Mouse (Mus musculus): ENCODE data around the gene Nek2. TPM values are rescaled to one million over a fixed set of nuclear protein-coding genes. Genes with fewer than 3 reads are reported as not detected.

The Nek2 gene
- polyA plus RNA-seq, 1 experiment from 2014 or later = 3.6 TPM

- no peaks in the 10 kb centered on the region for H3K4me1 ChIP-seq
- ATAC-seq (ENCODE audit: low FRiP score) = no peak
- WGBS = 82% methylated on average over 4 of the region's 4 CpGs
- no peaks in the 10 kb centered on the region for H3K36me3 ChIP-seq
- no peaks in the 10 kb centered on the region for H3K27me3 ChIP-seq (replicated peaks)
- H3K9me3 ChIP-seq (replicated peaks) = no peaks in the 10 kb centered on the region
- H3K4me3 ChIP-seq (replicated peaks) = no peak overlapping the region
- no peak overlapping the region for H3K4me2 ChIP-seq
- H3K27ac ChIP-seq (replicated peaks) = no peak overlapping the region
- no peak overlapping the region for H3K9ac ChIP-seq (replicated peaks)
Observed at GRCm38 (mm10) chr1:191863833-191864550, 42.7 kb downstream of the Nek2 start.

- H3K36me3 ChIP-seq = no peaks in the 10 kb centered on the region
- H3K27me3 ChIP-seq (replicated peaks) = no peaks in the 10 kb centered on the region
- H3K4me3 ChIP-seq (replicated peaks) = no peak overlapping the region
- no peak overlapping the region for H3K9ac ChIP-seq (replicated peaks)
- WGBS = 91% methylated on average over 8 of the region's 8 CpGs
- no peak for ATAC-seq (ENCODE audit: low FRiP score)
- no peaks in the 10 kb centered on the region for H3K4me1 ChIP-seq
- no peak overlapping the region for H3K4me2 ChIP-seq
- H3K27ac ChIP-seq (replicated peaks) = no peak overlapping the region
- no peaks in the 10 kb centered on the region for H3K9me3 ChIP-seq (replicated peaks)
Observed at GRCm38 (mm10) chr1:191864551-191865027, 43.3 kb downstream of the Nek2 start.

- Histone ChIP-seq H3K9ac (replicated peaks) (no peak overlapping the region), H3K27ac (replicated peaks) (no peak overlapping the region), H3K9me3 (replicated peaks) (no peaks in the 10 kb centered on the region), H3K36me3 (no peaks in the 10 kb centered on the region), H3K27me3 (replicated peaks) (no peaks in the 10 kb centered on the region), H3K4me1 (no peaks in the 10 kb centered on the region), H3K4me2 (no peak overlapping the region), H3K4me3 (replicated peaks) (no peak overlapping the region)
- WGBS = 86% methylated on average over 6 of the region's 6 CpGs
- ATAC-seq (ENCODE audit: low FRiP score) = no peak
Observed at GRCm38 (mm10) chr1:191872076-191872710, 50.9 kb downstream of the Nek2 start.

DNA sequence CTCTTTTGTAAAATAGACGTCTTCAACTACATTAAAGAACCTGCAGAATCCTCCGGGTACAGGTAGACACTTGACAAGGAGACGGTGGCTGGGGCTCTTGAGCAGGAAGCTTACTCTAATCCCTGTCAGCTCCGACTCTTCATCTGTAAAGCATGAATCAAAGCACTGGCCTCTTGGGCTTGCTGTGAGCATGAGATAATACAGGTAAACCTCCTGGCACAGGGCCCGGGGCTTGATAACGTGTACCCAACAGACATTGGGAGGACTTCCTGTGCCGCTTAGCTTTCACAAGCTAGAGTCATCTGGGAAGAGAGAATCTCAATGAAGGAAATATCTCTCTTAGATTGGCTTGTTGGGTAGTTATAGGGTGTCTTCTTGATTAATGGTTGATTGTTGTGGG, 53.8 kb downstream of the Nek2 start:
- no peak overlapping the region for H3K27ac ChIP-seq (replicated peaks)
- no peak overlapping the region for H3K4me3 ChIP-seq (replicated peaks)
- no peaks in the 10 kb centered on the region for H3K36me3 ChIP-seq
- H3K4me1 ChIP-seq = no peaks in the 10 kb centered on the region
- ATAC-seq (ENCODE audit: low FRiP score) = no peak
- H3K4me2 ChIP-seq = no peak overlapping the region
- 94% methylated on average over 7 of the region's 7 CpGs for WGBS
- H3K9me3 ChIP-seq (replicated peaks) = no peaks in the 10 kb centered on the region
- H3K9ac ChIP-seq (replicated peaks) = no peak overlapping the region
- no peaks in the 10 kb centered on the region for H3K27me3 ChIP-seq (replicated peaks)

GRCm38 (mm10) chr1:191875683-191876305, 54.5 kb downstream of the Nek2 start:
- Histone ChIP-seq H3K4me3 (replicated peaks) (no peak overlapping the region), H3K4me2 (no peak overlapping the region), H3K9me3 (replicated peaks) (no peaks in the 10 kb centered on the region), H3K27ac (replicated peaks) (no peak overlapping the region), H3K27me3 (replicated peaks) (no peaks in the 10 kb centered on the region), H3K36me3 (no peaks in the 10 kb centered on the region), H3K9ac (replicated peaks) (no peak overlapping the region), H3K4me1 (no peaks in the 10 kb centered on the region)
- WGBS = 76% methylated on average over 9 of the region's 9 CpGs
- ATAC-seq (ENCODE audit: low FRiP score) = no peak

DNA sequence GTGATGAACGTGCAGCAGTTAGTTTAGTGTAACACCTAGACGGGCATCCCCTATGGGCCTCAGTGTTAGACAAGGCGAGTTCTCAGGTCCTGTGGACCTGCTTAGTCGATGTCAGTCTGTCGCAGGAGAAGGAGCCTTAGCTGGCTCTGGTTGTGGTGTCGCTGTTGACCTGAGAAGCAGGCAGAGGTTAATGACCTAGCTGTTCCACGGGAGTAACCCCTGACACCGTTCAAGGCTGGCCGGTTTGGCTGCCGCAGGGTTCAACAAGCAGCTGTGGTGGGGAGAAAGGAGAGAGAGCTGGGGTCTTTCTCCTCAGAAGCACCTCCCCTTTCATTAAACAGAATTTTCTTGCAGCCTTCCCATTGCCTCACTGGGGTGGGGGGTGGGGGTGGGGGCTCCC, 56.4 kb downstream of the Nek2 start:
- Histone ChIP-seq H3K36me3 (no peaks in the 10 kb centered on the region), H3K9me3 (replicated peaks) (no peaks in the 10 kb centered on the region), H3K4me2 (no peak overlapping the region), H3K27me3 (replicated peaks) (no peaks in the 10 kb centered on the region), H3K4me1 (no peaks in the 10 kb centered on the region), H3K9ac (replicated peaks) (no peak overlapping the region), H3K27ac (replicated peaks) (no peak overlapping the region), H3K4me3 (replicated peaks) (no peak overlapping the region)
- ATAC-seq (ENCODE audit: low FRiP score) = no peak
- 78% methylated on average over 10 of the region's 10 CpGs for WGBS

- WGBS = 65% methylated on average over 4 of the region's 4 CpGs
- H3K4me1 ChIP-seq = no peaks in the 10 kb centered on the region
- no peaks in the 10 kb centered on the region for H3K9me3 ChIP-seq (replicated peaks)
- H3K36me3 ChIP-seq = no peaks in the 10 kb centered on the region
- ATAC-seq (ENCODE audit: low FRiP score) = no peak
- H3K4me3 ChIP-seq (replicated peaks) = no peak overlapping the region
- no peak overlapping the region for H3K27ac ChIP-seq (replicated peaks)
- no peaks in the 10 kb centered on the region for H3K27me3 ChIP-seq (replicated peaks)
- H3K4me2 ChIP-seq = no peak overlapping the region
- H3K9ac ChIP-seq (replicated peaks) = no peak overlapping the region
Observed at GRCm38 (mm10) chr1:191878518-191878921, 57.3 kb downstream of the Nek2 start.

DNA sequence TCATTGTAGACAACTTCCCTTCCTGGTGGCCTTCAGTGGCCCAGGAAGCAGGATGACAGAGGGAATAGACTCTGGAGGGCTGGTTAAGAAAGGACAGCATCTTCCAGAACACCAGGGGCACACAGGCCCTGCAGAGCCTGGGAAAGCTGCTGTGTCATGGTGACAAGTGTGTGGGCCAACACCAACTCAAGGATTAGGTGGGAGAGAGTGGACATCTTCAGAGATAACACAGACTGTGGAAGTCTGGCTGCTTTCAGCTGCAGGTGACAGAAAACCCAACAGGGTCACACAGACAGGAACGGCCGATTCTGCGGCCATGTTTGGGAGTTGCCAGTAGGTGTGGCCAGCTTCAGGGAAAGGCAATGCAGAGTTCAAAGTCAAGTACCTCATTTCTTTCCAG, 59.0 kb downstream of the Nek2 start:
- no peak overlapping the region for H3K27ac ChIP-seq (replicated peaks)
- no peak for ATAC-seq (ENCODE audit: low FRiP score)
- no peaks in the 10 kb centered on the region for H3K27me3 ChIP-seq (replicated peaks)
- no peak overlapping the region for H3K4me2 ChIP-seq
- WGBS = 92% methylated on average over 3 of the region's 3 CpGs
- H3K36me3 ChIP-seq = no peaks in the 10 kb centered on the region
- H3K9me3 ChIP-seq (replicated peaks) = no peaks in the 10 kb centered on the region
- no peaks in the 10 kb centered on the region for H3K4me1 ChIP-seq
- H3K4me3 ChIP-seq (replicated peaks) = no peak overlapping the region
- no peak overlapping the region for H3K9ac ChIP-seq (replicated peaks)

GRCm38 (mm10) chr1:191880921-191881609, 59.8 kb downstream of the Nek2 start:
- Histone ChIP-seq H3K9ac (replicated peaks) (no peak overlapping the region), H3K4me2 (no peak overlapping the region), H3K27me3 (replicated peaks) (no peaks in the 10 kb centered on the region), H3K36me3 (no peaks in the 10 kb centered on the region), H3K27ac (replicated peaks) (no peak overlapping the region), H3K4me1 (no peaks in the 10 kb centered on the region), H3K9me3 (replicated peaks) (no peaks in the 10 kb centered on the region), H3K4me3 (replicated peaks) (no peak overlapping the region)
- 75% methylated on average over 8 of the region's 8 CpGs for WGBS
- no peak for ATAC-seq (ENCODE audit: low FRiP score)

- Histone ChIP-seq H3K27me3 (replicated peaks) (no peaks in the 10 kb centered on the region), H3K27ac (replicated peaks) (no peak overlapping the region), H3K4me3 (replicated peaks) (no peak overlapping the region), H3K4me1 (no peaks in the 10 kb centered on the region), H3K36me3 (no peaks in the 10 kb centered on the region), H3K9ac (replicated peaks) (no peak overlapping the region), H3K4me2 (no peak overlapping the region), H3K9me3 (replicated peaks) (no peaks in the 10 kb centered on the region)
- 71% methylated on average over 2 of the region's 2 CpGs for WGBS
- ATAC-seq (ENCODE audit: low FRiP score) = no peak
Observed at GRCm38 (mm10) chr1:191881663-191882062, 60.4 kb downstream of the Nek2 start.

Data from neural tube, embryonic 15.5 days (tissue).